Comparison of ENCODE assay signal across 30 mouse cellular contexts in genomic region chr16:24351811-24352210, GRCm38 (mm10). TPM values are rescaled to one million over a fixed set of nuclear protein-coding genes. Genes with fewer than 3 reads are reported as not detected.
DNase-seq lines count a peak whose midpoint lies in the region; ATAC-seq and TF ChIP-seq lines count a peak whose summit lies in the region.
"Had no signal": no experiment of that assay in that cellular context is flagged by ENCODE, and none has a peak within 500 bp of the region (broad histone marks: within the 10 kb centered on the region; RNA-seq: fewer than 3 reads in every experiment).

No protein-coding gene starts in this region.

- no peaks in the 10 kb centered on the region for H3K4me1 ChIP-seq in midbrain, postnatal 0 days (ENCODE audit: insufficient read depth, low read length)
- H3K4me1 ChIP-seq in midbrain, embryonic 10.5 days, result peaks cover 6% of the 10 kb centered on the region
- H3K4me1 ChIP-seq: hindbrain, embryonic 13.5 days had no signal

- peak; percentile 35 for TF ChIP-seq CTCF in gastrocnemius, adult 2 months (IDR thresholded peaks at IDR 0.05)
- TF ChIP-seq CTCF in layer of hippocampus, adult 2 months (conservative IDR thresholded peaks at IDR 0.05), result peak; percentile 34
- peak; percentile 39 for TF ChIP-seq CTCF in midbrain, postnatal 0 days (IDR thresholded peaks at IDR 0.05)

- no peak for ATAC-seq in midbrain, postnatal 0 days (ENCODE audit: low FRiP score)
- ATAC-seq: forebrain, embryonic 16.5 days had no signal

- H3K4me3 ChIP-seq in gastrocnemius, adult 2 months, result no peak overlapping the region
- H3K4me3 ChIP-seq in layer of hippocampus, adult 2 months, result no peak overlapping the region
- no peak overlapping the region for H3K4me3 ChIP-seq in midbrain, postnatal 0 days (ENCODE audit: low read depth, low read length)
- no peak overlapping the region for H3K4me3 ChIP-seq in midbrain, embryonic 10.5 days
- H3K4me3 ChIP-seq: embryonic facial prominence, embryonic 13.5 days; forebrain, embryonic 10.5 days; heart, embryonic 10.5 days; heart, embryonic 15.5 days; hindbrain, embryonic 13.5 days; limb, embryonic 10.5 days; limb, embryonic 15.5 days; midbrain, embryonic 12.5 days; neural tube, embryonic 13.5 days had no signal

- H3K4me2 ChIP-seq in midbrain, postnatal 0 days (ENCODE audit: low read depth, low read length, poor library complexity, severe bottlenecking), result no peak overlapping the region
- H3K4me2 ChIP-seq: embryonic facial prominence, embryonic 13.5 days; heart, embryonic 15.5 days; hindbrain, embryonic 13.5 days; limb, embryonic 15.5 days; midbrain, embryonic 12.5 days; neural tube, embryonic 13.5 days had no signal

- intact Hi-C loops in gastrocnemius, adult 2 months (cut with DNase I), result loop anchor here (5.0 kb wide), 2 partner anchors 40 to 710 kb away; partner anchors contain the start of gene Lpp

- H3K9ac ChIP-seq in midbrain, postnatal 0 days (replicated peaks; ENCODE audit: low read length, poor library complexity, severe bottlenecking), result no peak overlapping the region
- H3K9ac ChIP-seq: embryonic facial prominence, embryonic 13.5 days; heart, embryonic 15.5 days; hindbrain, embryonic 13.5 days; limb, embryonic 15.5 days; midbrain, embryonic 12.5 days; neural tube, embryonic 13.5 days had no signal

- no peaks in the 10 kb centered on the region for H3K27me3 ChIP-seq in midbrain, postnatal 0 days (ENCODE audit: insufficient read depth, low read length)
- H3K27me3 ChIP-seq in midbrain, embryonic 10.5 days (ENCODE audit: low read depth, poor library complexity, severe bottlenecking), result peaks cover 4% of the 10 kb centered on the region; the same call in 1 of the 2 replicates
- H3K27me3 ChIP-seq: embryonic facial prominence, embryonic 13.5 days; heart, embryonic 15.5 days; hindbrain, embryonic 13.5 days; limb, embryonic 15.5 days; midbrain, embryonic 12.5 days had no signal

- no peak for DNase-seq in gastrocnemius, adult 2 months
- no peak for DNase-seq in gastrocnemius, adult 8-10 months (ENCODE audit: low spot score in 2 of 2)
- no peak for DNase-seq in layer of hippocampus, adult 2 months (ENCODE audit: low spot score in 2 of 2)
- DNase-seq in layer of hippocampus, adult 8-10 months (ENCODE audit: low spot score in 2 of 2), result no peak
- DNase-seq in midbrain, postnatal 0 days (ENCODE audit: low spot score), result no peak
- DNase-seq in midbrain, embryonic 10.5 days (ENCODE audit: low spot score), result no peak
- no peak for DNase-seq in thymus, postnatal 4 days
- DNase-seq in MN1 (ENCODE audit: low spot score), result no peak
- DNase-seq: adrenal gland, postnatal 25 days; cerebellum, adult 11-12 months; cerebellum, adult 9-11 months; gastrocnemius, postnatal 14 days; heart, postnatal 36 days; kidney, adult 18-20 months; kidney, postnatal 4 days; layer of hippocampus, adult 9-11 months; lung, postnatal 10 days; right cerebral cortex, postnatal 4 days; thymus, adult 2 months; thymus, postnatal 36 days had no signal

- no peaks in the 10 kb centered on the region for H3K36me3 ChIP-seq in midbrain, postnatal 0 days (ENCODE audit: insufficient read depth, low read length)
- no peaks in the 10 kb centered on the region for H3K36me3 ChIP-seq in midbrain, embryonic 10.5 days
- H3K36me3 ChIP-seq: embryonic facial prominence, embryonic 13.5 days; forebrain, embryonic 10.5 days; heart, embryonic 10.5 days; heart, embryonic 15.5 days; hindbrain, embryonic 13.5 days; limb, embryonic 10.5 days; limb, embryonic 15.5 days; midbrain, embryonic 12.5 days; neural tube, embryonic 13.5 days had no signal

- H3K9me3 ChIP-seq in midbrain, postnatal 0 days (ENCODE audit: low read length), result no peaks in the 10 kb centered on the region
- H3K9me3 ChIP-seq in midbrain, embryonic 10.5 days (replicated peaks), result no peaks in the 10 kb centered on the region; the same call in 1 of the 2 replicates
- H3K9me3 ChIP-seq: embryonic facial prominence, embryonic 13.5 days; heart, embryonic 10.5 days; heart, embryonic 15.5 days; hindbrain, embryonic 13.5 days; limb, embryonic 10.5 days; limb, embryonic 15.5 days; midbrain, embryonic 12.5 days; neural tube, embryonic 13.5 days had no signal

- WGBS in midbrain, postnatal 0 days, result 93% methylated on average over 1 of the region's 1 CpGs
- WGBS in midbrain, embryonic 10.5 days, result 97% methylated on average over 1 of the region's 1 CpGs

- H3K27ac ChIP-seq in gastrocnemius, adult 2 months, result no peak overlapping the region
- no peak overlapping the region for H3K27ac ChIP-seq in layer of hippocampus, adult 2 months
- no peak overlapping the region for H3K27ac ChIP-seq in midbrain, postnatal 0 days (ENCODE audit: low read depth, low read length)
- H3K27ac ChIP-seq in midbrain, embryonic 10.5 days (replicated peaks), result no peak overlapping the region
- H3K27ac ChIP-seq: embryonic facial prominence, embryonic 13.5 days; forebrain, embryonic 10.5 days; heart, embryonic 10.5 days; heart, embryonic 15.5 days; hindbrain, embryonic 13.5 days; limb, embryonic 10.5 days; limb, embryonic 15.5 days; midbrain, embryonic 12.5 days; neural tube, embryonic 13.5 days had no signal

RNA-seq across cellular contexts. Expression of gene Lpp, which starts 41.5 kb away (rescaled TPM):
- 10 to 100 TPM; 17.7 to 18.0 TPM for total RNA-seq in gastrocnemius, adult 2 months (2021)
- 10 to 100 TPM; 15.7 to 19.6 (median 16.5) TPM for total RNA-seq in gastrocnemius, adult 8-10 months (2022)
- 10 to 100 TPM; 10.1 to 10.5 TPM for total RNA-seq in layer of hippocampus, adult 2 months (2021)
- total RNA-seq in layer of hippocampus, adult 8-10 months (2022), result 10 to 100 TPM in 2 of 4 experiments, 1 to 10 TPM in 2; 8.3 to 12.0 (median 10.4) TPM
- 11.8 and 15.9 TPM in 2 replicates for total RNA-seq in midbrain, postnatal 0 days (2014; rRNA removed)
- polyA plus RNA-seq in midbrain, postnatal 0 days (2015; fragmentation: Nextera tagmentation; extraction: Ambion mirVana), result 5.9 and 7.9 TPM in 2 replicates
- 21.7 and 23.0 TPM in 2 replicates for polyA plus RNA-seq in midbrain, embryonic 10.5 days (2016; fragmentation: Nextera tagmentation; extraction: Ambion mirVana)
